Mouse (Mus musculus): Measurements from ENCODE around the gene Gbp6. TPM values are rescaled to one million over a fixed set of nuclear protein-coding genes. Genes with fewer than 3 reads are reported as not detected.
"Not testable (repeated sequence)": the region's sequence is repeated elsewhere in the genome, so short reads cannot be mapped to it uniquely, and the experiment has no call there.

Gene Gbp6
- polyA plus RNA-seq (2015; fragmentation: Nextera tagmentation; extraction: Ambion mirVana), result 0.39 and 0.88 TPM in 2 replicates

- H3K4me3 ChIP-seq; H3K4me2 ChIP-seq; H3K27ac ChIP-seq; H3K27me3 ChIP-seq; H3K9ac ChIP-seq; H3K9me3 ChIP-seq; H3K36me3 ChIP-seq; ATAC-seq (ENCODE audit: insufficient number of reproducible peaks, insufficient read depth, low FRiP score, low TSS enrichment, low read depth); H3K4me1 ChIP-seq: not testable (repeated sequence)
- WGBS, result 35% methylated on average over 3 of the region's 3 CpGs
Observed at GRCm38 (mm10) chr5:105293226-105294165, at the start of gene Gbp6, which contains the start of gene Gm43302. Gbp6 (minus strand) TSS chr5:105293698. Gm43302 (minus strand) TSS chr5:105293695.

- no peaks in the 10 kb centered on the region for H3K27me3 ChIP-seq
- ATAC-seq (ENCODE audit: insufficient number of reproducible peaks, insufficient read depth, low FRiP score, low TSS enrichment, low read depth), result no peak
- H3K36me3 ChIP-seq, result no peaks in the 10 kb centered on the region
- no peak overlapping the region for H3K27ac ChIP-seq
- H3K4me3 ChIP-seq, result no peak overlapping the region
- WGBS, result 64% methylated on average over 2 of the region's 2 CpGs
- H3K9ac ChIP-seq, result no peak overlapping the region
- no peaks in the 10 kb centered on the region for H3K9me3 ChIP-seq
- H3K4me2 ChIP-seq, result no peak overlapping the region
- no peaks in the 10 kb centered on the region for H3K4me1 ChIP-seq
Observed at GRCm38 (mm10) chr5:105341281-105341680, 47.8 kb upstream of the Gbp6 start.

- Histone ChIP-seq H3K27ac (no peak overlapping the region), H3K4me3 (no peak overlapping the region), H3K9ac (no peak overlapping the region), H3K27me3 (no peaks in the 10 kb centered on the region), H3K9me3 (no peaks in the 10 kb centered on the region), H3K4me1 (no peaks in the 10 kb centered on the region), H3K4me2 (no peak overlapping the region), H3K36me3 (no peaks in the 10 kb centered on the region)
- WGBS, result 72% methylated on average over 2 of the region's 2 CpGs
- ATAC-seq (ENCODE audit: insufficient number of reproducible peaks, insufficient read depth, low FRiP score, low TSS enrichment, low read depth), result no peak
Observed at GRCm38 (mm10) chr5:105322543-105322942, 29.0 kb upstream of the Gbp6 start.

- Histone ChIP-seq H3K4me2 (no peak overlapping the region), H3K4me3 (no peak overlapping the region), H3K9ac (no peak overlapping the region), H3K27ac (no peak overlapping the region), H3K27me3 (no peaks in the 10 kb centered on the region), H3K9me3 (no peaks in the 10 kb centered on the region), H3K36me3 (no peaks in the 10 kb centered on the region), H3K4me1 (no peaks in the 10 kb centered on the region)
- ATAC-seq (ENCODE audit: insufficient number of reproducible peaks, insufficient read depth, low FRiP score, low TSS enrichment, low read depth), result no peak
- 68% methylated on average over 2 of the region's 2 CpGs for WGBS
Observed at GRCm38 (mm10) chr5:105310941-105311340, 17.4 kb upstream of the Gbp6 start.

GRCm38 (mm10) chr5:105309148-105309547 lies 15.7 kb upstream of the Gbp6 start:
- H3K4me3 ChIP-seq; H3K4me1 ChIP-seq; ATAC-seq (ENCODE audit: insufficient number of reproducible peaks, insufficient read depth, low FRiP score, low TSS enrichment, low read depth); H3K27me3 ChIP-seq; H3K36me3 ChIP-seq; H3K9ac ChIP-seq; H3K4me2 ChIP-seq; H3K27ac ChIP-seq; H3K9me3 ChIP-seq: not testable (repeated sequence)
- 72% methylated on average over 1 of the region's 1 CpGs for WGBS

- not testable (repeated sequence) for H3K4me2 ChIP-seq; H3K4me1 ChIP-seq; H3K36me3 ChIP-seq; H3K27me3 ChIP-seq; H3K4me3 ChIP-seq; H3K27ac ChIP-seq; H3K9me3 ChIP-seq; ATAC-seq (ENCODE audit: insufficient number of reproducible peaks, insufficient read depth, low FRiP score, low TSS enrichment, low read depth); H3K9ac ChIP-seq
Observed at GRCm38 (mm10) chr5:105306946-105307345, 13.4 kb upstream of the Gbp6 start.

GRCm38 (mm10) chr5:105306159-105306581 lies 12.7 kb upstream of the Gbp6 start:
- no peaks in the 10 kb centered on the region for H3K27me3 ChIP-seq
- no peak overlapping the region for H3K4me2 ChIP-seq
- no peak for ATAC-seq (ENCODE audit: insufficient number of reproducible peaks, insufficient read depth, low FRiP score, low TSS enrichment, low read depth)
- H3K9ac ChIP-seq, result no peak overlapping the region
- H3K9me3 ChIP-seq, result no peaks in the 10 kb centered on the region
- H3K27ac ChIP-seq, result no peak overlapping the region
- no peak overlapping the region for H3K4me3 ChIP-seq
- no peaks in the 10 kb centered on the region for H3K4me1 ChIP-seq
- no peaks in the 10 kb centered on the region for H3K36me3 ChIP-seq
- 83% methylated on average over 1 of the region's 1 CpGs for WGBS

- not testable (repeated sequence) for H3K9me3 ChIP-seq; H3K4me3 ChIP-seq; H3K9ac ChIP-seq; ATAC-seq (ENCODE audit: insufficient number of reproducible peaks, insufficient read depth, low FRiP score, low TSS enrichment, low read depth); H3K4me2 ChIP-seq; H3K4me1 ChIP-seq; H3K27me3 ChIP-seq; H3K36me3 ChIP-seq; H3K27ac ChIP-seq
- WGBS, result 96% methylated on average over 4 of the region's 4 CpGs
Observed at GRCm38 (mm10) chr5:105305671-105306070, 12.2 kb upstream of the Gbp6 start.

- Histone ChIP-seq H3K4me1 (no peaks in the 10 kb centered on the region), H3K27ac (no peak overlapping the region), H3K4me3 (no peak overlapping the region), H3K4me2 (no peak overlapping the region), H3K9ac (no peak overlapping the region), H3K9me3 (no peaks in the 10 kb centered on the region), H3K36me3 (no peaks in the 10 kb centered on the region), H3K27me3 (no peaks in the 10 kb centered on the region)
- no peak for ATAC-seq (ENCODE audit: insufficient number of reproducible peaks, insufficient read depth, low FRiP score, low TSS enrichment, low read depth)
- WGBS, result 78% methylated on average over 4 of the region's 4 CpGs
Observed at GRCm38 (mm10) chr5:105301963-105302362, 8.5 kb upstream of the Gbp6 start.

GRCm38 (mm10) chr5:105301531-105301930 lies 8.0 kb upstream of the Gbp6 start:
- Histone ChIP-seq H3K4me2 (no peak overlapping the region), H3K27me3 (no peaks in the 10 kb centered on the region), H3K36me3 (no peaks in the 10 kb centered on the region), H3K27ac (no peak overlapping the region), H3K4me1 (no peaks in the 10 kb centered on the region), H3K4me3 (no peak overlapping the region), H3K9me3 (no peaks in the 10 kb centered on the region), H3K9ac (no peak overlapping the region)
- no peak for ATAC-seq (ENCODE audit: insufficient number of reproducible peaks, insufficient read depth, low FRiP score, low TSS enrichment, low read depth)
- WGBS, result 33% methylated on average over 2 of the region's 2 CpGs

GRCm38 (mm10) chr5:105295746-105296145 lies 2.2 kb upstream of the Gbp6 start:
- Histone ChIP-seq H3K27ac (no peak overlapping the region), H3K4me3 (no peak overlapping the region), H3K27me3 (no peaks in the 10 kb centered on the region), H3K9ac (no peak overlapping the region), H3K9me3 (no peaks in the 10 kb centered on the region), H3K4me1 (no peaks in the 10 kb centered on the region), H3K4me2 (no peak overlapping the region), H3K36me3 (no peaks in the 10 kb centered on the region)
- WGBS, result 87% methylated on average over 3 of the region's 3 CpGs
- no peak for ATAC-seq (ENCODE audit: insufficient number of reproducible peaks, insufficient read depth, low FRiP score, low TSS enrichment, low read depth)

GRCm38 (mm10) chr5:105292492-105292891 lies 1.0 kb downstream of the Gbp6 start:
- 86% methylated on average over 1 of the region's 1 CpGs for WGBS
- no peak overlapping the region for H3K9ac ChIP-seq
- no peaks in the 10 kb centered on the region for H3K36me3 ChIP-seq
- H3K27ac ChIP-seq, result no peak overlapping the region
- H3K9me3 ChIP-seq, result no peaks in the 10 kb centered on the region
- H3K27me3 ChIP-seq, result no peaks in the 10 kb centered on the region
- no peak overlapping the region for H3K4me2 ChIP-seq
- no peak for ATAC-seq (ENCODE audit: insufficient number of reproducible peaks, insufficient read depth, low FRiP score, low TSS enrichment, low read depth)
- H3K4me1 ChIP-seq, result no peaks in the 10 kb centered on the region
- no peak overlapping the region for H3K4me3 ChIP-seq
